Mouse (Mus musculus): ENCODE measurements around the gene Rnpc3.
"Not testable (repeated sequence)": the region's sequence is repeated elsewhere in the genome, so short reads cannot be mapped to it uniquely, and the experiment has no call there.

Rnpc3 gene

DNA sequence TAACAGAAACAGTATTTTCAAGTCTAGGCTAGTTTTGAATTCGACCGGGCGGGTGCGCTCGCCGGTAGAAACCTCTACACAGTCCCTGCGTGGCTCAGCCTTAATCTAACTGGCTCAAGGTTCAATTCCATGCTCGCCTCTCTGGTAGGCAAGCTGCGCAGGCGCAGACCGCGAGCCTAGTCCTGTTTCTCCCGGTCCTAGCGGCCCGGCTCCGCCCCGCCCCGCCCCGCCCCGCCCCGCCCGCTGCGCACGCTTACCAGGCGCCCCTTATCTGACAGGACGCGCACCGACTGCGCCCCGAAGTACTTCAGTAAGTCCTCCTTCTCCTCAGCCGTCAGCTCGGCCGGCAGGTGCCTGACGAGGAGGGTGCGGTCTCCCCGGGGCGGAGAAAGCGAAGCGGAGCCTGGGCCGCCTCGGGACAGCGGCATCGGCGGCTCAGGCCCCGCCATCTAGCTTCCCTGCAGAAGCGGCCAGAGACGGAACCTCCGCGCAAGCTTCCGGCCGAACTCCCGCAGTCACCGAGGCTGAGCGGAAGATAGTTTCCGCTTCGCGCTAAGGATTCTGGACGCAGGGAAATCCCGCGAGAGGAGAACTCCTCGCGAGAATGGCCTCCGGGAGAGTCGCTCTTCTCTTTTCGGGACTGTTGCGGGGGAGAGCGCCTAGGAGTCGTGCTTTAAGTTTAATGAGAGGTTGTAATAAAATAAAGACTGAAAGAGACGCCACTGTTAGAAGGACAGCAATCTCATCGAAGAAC lies at the start of gene Rnpc3:
Gene Rnpc3 (minus strand): TSS at position 544 of the 754 bp plus-strand sequence.
- DNase-seq (ENCODE audit: low spot score), result peak; percentile 86

DNA sequence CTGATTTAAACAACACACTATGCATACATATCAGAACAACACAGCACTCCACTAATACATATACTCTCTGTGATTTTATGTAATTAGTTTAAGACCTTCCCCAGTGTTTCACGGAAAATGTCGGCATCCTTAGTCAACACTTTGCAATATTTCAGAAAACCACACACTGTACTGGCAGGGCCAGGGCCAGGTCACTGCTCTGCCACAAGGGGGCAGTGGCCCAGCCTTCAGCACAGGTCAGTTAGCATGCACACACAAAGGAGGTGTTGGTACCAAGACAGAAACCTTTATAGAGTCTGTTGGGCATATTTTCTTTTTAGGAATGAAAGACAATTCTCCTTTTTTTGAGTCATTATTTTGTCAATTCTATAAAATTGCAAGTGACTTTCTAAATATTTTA lies 27.0 kb upstream of the Rnpc3 start:
- DNase-seq (ENCODE audit: low spot score), result no peak

DNA sequence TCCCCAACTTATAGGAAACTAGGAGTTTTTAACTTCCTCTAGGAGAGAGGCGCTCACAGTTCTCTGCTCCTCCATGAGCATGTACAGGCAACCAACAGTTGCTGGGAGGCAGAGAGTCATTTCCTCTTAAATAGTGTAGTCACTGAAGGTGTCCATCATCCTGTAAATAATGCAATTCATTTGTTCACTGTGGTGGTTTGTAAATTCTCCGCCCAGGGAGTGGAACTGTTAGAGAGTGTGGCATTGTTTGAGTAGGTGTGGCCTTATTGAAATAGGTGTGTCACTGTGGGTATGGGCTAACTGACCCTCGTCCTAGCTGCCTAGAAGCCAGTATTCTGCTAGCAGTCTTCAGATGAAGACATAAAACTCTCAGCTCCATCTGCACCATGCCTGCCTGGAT lies 24.4 kb upstream of the Rnpc3 start:
- no peak for DNase-seq (ENCODE audit: low spot score)

DNA sequence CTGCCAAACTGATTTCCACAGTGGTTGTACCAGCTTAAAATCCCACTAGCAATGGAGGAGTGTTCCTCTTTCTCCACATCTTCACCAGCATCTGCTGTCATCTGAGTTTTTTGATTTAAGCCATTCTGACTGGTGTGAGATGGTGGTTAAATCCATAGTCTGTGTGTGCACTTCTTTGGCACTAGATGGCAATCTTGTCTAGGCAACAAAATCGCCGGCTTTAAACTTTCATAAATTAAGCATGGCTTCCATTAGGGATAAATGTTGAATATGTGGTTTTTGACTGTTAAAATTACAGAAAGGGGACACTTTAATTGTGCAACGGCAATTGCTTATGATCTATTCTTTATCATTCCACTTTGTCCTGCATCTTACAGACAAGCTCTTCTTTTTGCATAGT lies 21.4 kb upstream of the Rnpc3 start:
- DNase-seq (ENCODE audit: low spot score), result not testable (repeated sequence)

DNA sequence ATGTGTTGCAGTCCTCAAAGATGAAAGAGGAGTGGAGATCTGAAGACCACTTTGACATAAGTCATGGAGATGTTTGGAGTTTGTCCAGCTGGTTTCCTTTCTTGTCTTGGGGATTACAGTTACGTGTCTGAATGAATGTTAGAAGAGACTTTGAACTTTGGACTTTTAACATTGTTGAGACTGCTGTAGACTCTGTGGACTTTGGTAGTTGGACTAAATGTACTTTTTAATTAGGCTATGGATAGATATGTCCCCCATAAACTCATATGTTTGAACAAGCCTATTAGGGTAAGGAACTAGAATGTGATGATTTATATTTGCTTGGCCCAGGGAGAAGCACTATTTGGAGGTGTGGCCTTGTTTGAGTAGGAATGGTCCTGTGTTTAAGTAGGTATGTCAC lies 9.6 kb upstream of the Rnpc3 start:
- no peak for DNase-seq (ENCODE audit: low spot score)

DNA sequence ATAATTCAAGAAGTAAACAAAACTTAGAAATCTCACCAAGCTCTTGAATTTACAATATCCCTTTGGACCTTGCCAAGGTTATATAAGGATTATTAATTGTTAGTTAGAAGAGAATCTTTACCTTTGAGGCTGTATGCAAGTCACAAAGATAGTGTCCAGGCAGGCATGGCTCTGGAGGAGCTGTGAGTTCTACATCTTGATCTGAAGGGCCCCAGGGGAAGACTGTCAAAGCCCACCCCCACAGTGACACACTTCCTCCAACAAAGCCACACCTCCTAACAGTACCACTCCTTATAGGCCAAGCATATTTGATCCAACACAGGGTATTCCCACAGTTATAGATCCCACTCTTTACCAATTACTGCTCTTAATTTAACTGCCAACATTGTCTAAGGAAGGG lies 4.3 kb upstream of the Rnpc3 start:
- no peak for DNase-seq (ENCODE audit: low spot score)

DNA sequence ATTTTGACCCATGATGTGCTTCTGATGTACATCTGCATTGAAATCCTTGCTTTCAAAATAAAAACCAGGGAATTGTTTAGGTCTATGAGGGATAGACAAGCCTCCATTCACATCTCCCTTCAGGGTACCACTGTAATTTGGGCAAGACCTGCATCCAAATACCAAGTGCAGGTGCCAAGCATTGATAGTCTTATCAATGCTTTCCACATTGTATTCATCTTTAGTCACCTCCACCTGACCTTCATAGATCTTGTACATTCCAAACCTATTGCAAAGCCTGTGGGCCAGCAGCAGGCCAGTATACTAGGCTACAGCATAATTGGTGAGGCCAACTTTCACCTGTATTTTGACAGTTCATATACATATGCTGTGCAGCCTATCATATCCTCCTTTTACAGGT lies 1.7 kb upstream of the Rnpc3 start:
- DNase-seq (ENCODE audit: low spot score), result no peak

DNA sequence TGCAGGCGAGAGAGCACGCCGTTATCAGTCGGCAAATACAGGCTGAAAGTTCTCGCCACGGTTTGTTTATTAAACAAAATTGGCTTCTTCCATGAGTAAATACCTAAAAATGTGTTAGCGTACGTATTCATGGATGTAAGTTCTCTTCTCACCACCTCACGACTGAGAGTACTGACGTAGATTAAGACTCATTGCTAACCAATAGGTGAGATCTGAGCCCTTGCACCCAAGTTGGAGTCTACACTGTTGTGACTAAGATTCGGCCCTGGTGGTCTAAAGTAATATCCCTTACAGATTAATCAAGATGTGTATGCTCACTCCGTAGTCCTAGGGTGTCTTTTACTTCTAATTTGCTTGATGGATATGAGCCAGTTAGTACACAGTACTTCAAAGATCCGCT lies 615 bp upstream of the Rnpc3 start:
- DNase-seq (ENCODE audit: low spot score), result no peak

DNA sequence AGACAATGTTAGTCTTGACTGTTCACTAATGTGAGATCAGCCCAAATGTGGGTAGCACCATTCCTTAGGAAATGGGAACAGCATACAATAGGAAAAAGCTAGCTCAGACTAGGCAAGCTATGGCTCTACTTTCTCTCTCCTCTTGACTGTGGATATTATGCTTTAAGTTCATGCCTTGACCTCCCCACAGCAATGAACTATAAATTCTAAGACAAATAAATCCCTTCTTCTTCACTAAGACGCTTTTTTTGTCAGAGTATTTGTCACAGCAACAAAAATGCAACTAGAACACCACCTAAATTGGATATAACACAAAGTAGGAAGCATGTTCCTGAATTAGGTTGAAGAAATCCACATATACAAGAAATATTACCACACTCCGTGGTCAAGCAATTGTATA lies 23.4 kb downstream of the Rnpc3 start, which contains the start of gene Amy1:
Gene Amy1 (minus strand): TSS at position 101 of the 400 bp plus-strand sequence.
- no peak for DNase-seq (ENCODE audit: low spot score)

DNA sequence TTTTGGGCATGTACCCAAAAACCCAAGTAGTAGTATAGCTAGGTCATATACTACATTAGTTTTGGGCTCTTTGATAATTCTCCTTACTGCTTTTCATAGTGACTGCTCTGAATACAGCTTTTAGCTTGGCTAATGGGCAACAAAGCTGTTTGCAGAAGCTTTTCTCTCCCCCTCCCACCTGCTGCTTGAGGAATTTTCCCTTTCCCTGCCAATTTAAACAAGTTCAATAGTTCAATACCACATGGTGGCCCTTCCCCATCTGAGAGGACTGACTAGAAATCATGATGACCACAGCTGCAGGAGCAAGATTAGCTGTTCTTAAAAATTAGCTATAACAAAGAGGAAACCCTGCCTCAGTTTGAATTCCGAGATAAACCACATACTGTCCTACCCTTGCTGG lies 39.1 kb downstream of the Rnpc3 start:
- DNase-seq (ENCODE audit: low spot score), result no peak

DNA sequence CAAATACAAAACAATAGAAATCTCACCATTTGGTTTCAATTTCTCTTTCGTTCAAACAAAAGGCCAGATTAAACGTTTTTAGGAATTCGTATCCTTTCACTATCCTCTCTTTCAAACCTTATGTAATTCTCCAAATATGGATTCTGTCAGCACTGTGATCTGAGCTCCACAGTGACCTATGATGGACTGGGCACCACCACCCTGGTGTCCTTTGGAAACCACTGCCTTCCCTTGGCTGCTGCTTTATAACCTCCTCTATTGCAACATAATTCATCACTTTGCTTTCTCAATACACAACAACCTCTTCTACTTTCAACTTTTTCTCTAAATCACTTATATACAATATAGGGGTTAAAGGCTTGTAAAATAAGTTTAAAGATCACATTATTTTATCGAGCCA lies 55.4 kb downstream of the Rnpc3 start:
- DNase-seq (ENCODE audit: low spot score), result no peak

DNA sequence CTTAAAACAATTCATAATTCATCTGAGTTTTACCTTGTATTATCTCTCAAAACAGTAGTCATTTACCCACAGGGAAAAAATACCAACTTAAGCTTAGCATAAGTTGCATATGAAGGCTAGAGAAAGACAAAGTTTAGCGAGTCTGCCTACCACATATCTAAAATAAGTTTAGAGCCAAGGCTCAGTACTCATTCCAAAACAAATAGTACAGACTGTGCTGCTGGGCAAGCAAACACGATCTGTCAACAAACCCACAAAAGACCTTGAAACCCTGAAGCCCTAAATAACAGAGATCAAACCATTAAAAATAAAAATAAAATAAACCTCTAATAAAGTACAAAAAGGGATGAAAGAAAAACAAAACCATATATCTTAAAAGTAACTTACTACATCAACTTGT lies 55.8 kb downstream of the Rnpc3 start:
- no peak for DNase-seq (ENCODE audit: low spot score)

DNA sequence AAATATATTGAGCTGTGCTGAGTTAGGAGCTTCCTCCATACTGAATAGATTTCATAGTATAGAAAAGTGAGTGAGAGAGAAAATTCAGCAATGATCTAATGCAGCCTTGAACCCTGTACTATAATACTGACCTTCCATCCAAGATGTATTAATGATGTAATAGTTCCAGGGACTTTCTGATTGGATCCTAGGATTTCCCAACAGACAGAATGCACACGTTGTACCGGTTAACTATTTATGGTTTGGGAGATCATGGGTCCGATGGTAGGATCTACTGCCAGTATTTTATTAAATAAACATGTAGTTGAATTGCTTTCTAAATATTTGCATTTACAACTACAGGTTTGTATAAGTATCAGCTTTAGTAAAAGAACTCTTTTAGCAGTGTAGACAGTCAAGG lies 57.8 kb downstream of the Rnpc3 start:
- DNase-seq (ENCODE audit: low spot score), result no peak
